Mouse (Mus musculus) cerebellum, adult 2 months (tissue): ENCODE measurements around the gene Hemgn. TPM values are rescaled to one million over a fixed set of nuclear protein-coding genes. Genes with fewer than 3 reads are reported as not detected.

Source experiments
- DNase-seq, 2 experiments: peaks; one replicate each; pipeline ENCODE4 v3.0.0; 2021
- H3K27ac ChIP-seq: fragments of 200-500 bp; 2 replicates; pipeline ENCODE4 v1.5.1; 2012; ENCODE audit warnings: low read length, control low read depth, inconsistent platforms; ENCODE audit not compliant: insufficient read depth
- H3K27me3 ChIP-seq: fragments of 200-500 bp; 2 replicates; pipeline ENCODE4 v1.6.1; 2012; ENCODE audit warnings: inconsistent platforms, mild to moderate bottlenecking, low read length, moderate library complexity; ENCODE audit not compliant: control insufficient read depth, insufficient read depth
- H3K4me1 ChIP-seq: fragments of 200-500 bp; 2 replicates; pipeline ENCODE4 v1.6.1; 2011; ENCODE audit warnings: low read length; ENCODE audit not compliant: control insufficient read depth, insufficient read depth
- H3K4me3 ChIP-seq: fragments of 200-500 bp; replicated peaks from 2 replicates; pipeline ENCODE3; 2011; ENCODE audit warnings: mild to moderate bottlenecking, low read depth, low read length, control low read depth; ENCODE audit not compliant: insufficient read depth
- CTCF ChIP-seq: fragments of 200-500 bp; IDR thresholded peaks from 2 replicates; pipeline ENCODE4 v1.5.1; 2011; ENCODE audit warnings: low read depth, mild to moderate bottlenecking, control low read depth, low read length, moderate library complexity, borderline replicate concordance; ENCODE audit not compliant: insufficient read depth
- POLR2A ChIP-seq: fragments of 200-500 bp; IDR thresholded peaks from 2 replicates; pipeline ENCODE4 v1.6.1; 2011; ENCODE audit warnings: low read length, control low read depth, borderline replicate concordance; ENCODE audit not compliant: insufficient read depth
- WGBS: fragments of 180-500 bp; shearing (Covaris S2); methylation state at CpG from one replicate; pipeline ENCODE4 v1.1.7; 2018; 5-methylcytosine and 5-hydroxymethylcytosine counted together
- polyA plus RNA-seq: library from polyadenylated mRNA; depleted of rRNA; stranded (reverse); fragments of >200 nt; gene quantifications from 2 replicates; pipeline ENCODE4 v1.2.3, GENCODE M21; 2012

Gene Hemgn
- polyA plus RNA-seq, 1 experiment = 0.16 TPM

DNA sequence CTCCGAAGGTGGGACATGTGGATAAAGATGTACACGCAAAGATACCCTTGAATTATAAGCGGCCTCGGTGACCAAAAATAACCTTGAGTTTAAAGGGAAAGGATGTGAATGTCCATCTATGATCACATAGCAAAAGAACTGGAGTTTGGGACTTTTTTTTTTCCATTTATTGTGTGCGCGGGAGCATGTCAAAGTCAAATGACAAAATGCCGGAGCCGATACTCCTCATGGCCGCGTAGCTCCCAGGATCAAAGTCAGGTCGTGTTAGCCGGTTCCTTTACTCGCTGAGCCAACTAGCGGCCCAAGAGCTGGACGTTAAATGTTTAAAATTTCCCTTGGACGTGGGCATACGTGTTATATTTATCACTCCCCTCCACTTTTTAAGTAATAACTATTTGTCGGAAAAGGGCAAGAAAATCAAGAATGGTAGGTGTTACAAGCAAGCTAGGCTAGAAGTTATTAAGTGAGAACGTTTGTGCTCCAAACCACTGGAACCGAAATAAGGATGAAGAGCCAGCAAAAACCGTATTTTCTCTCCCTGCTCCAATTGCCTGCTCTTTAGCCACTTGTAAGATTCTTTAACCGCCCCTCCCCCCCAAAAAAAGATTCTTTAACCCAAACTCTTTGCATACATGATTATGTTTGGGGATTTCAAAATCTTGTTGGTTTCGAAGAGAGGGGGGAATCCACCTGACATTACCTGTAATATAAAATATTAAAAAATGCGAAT, 23.5 kb downstream of the Hemgn start:
- TF ChIP-seq POLR2A = no peak
- no peak for TF ChIP-seq CTCF
- 3% methylated on average over 24 of the region's 24 CpGs for WGBS
- peak in 1 of 2 experiments; percentile 62 for DNase-seq
- H3K27me3 ChIP-seq = no peaks in the 10 kb centered on the region
- peak overlapping the region; percentile 84 for H3K27ac ChIP-seq
- no peaks in the 10 kb centered on the region for H3K4me1 ChIP-seq
- peak overlapping the region; percentile 86 for H3K4me3 ChIP-seq

- TF ChIP-seq POLR2A (peak; percentile 91), CTCF (no peak; the same call in 1 of the 2 replicates)
- Histone ChIP-seq H3K27me3 (no peaks in the 10 kb centered on the region), H3K4me1 (no peaks in the 10 kb centered on the region), H3K27ac (peak within 1 kb of the TSS; percentile 84), H3K4me3 (peak within 1 kb of the TSS; percentile 86)
- DNase-seq = peak; percentile 95 to 97
- WGBS = under 1% methylated on average over 56 of the region's 56 CpGs
These were observed 24.2 kb downstream of the Hemgn start, which contains the start of gene Trmo for GRCm38 (mm10) chr4:46389013-46389611. Gene Trmo (minus strand): TSS chr4:46389437.

DNA sequence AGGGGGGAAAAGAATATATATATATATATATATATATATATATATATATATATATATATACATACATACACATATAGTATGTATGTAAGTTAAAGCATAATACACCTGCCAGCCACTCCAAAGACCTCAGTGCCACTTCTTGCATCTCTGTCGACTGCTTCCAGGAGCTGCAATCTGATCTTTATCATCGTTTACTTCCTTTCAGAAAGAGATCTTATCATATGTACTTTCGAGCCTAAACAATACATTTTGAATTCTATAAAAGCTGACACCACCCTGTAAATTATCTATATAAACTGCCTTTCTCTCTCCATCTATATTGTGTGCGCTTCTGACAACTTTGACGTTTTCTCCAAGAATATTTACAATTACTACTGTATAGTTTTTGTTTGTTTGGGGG, 24.8 kb downstream of the Hemgn start:
- no peak for TF ChIP-seq POLR2A
- TF ChIP-seq CTCF = no peak
- Histone ChIP-seq H3K27ac (no peak overlapping the region), H3K27me3 (no peaks in the 10 kb centered on the region), H3K4me1 (no peaks in the 10 kb centered on the region), H3K4me3 (peak overlapping the region; percentile 86)
- DNase-seq = no peak
- 37% methylated on average over 5 of the region's 5 CpGs for WGBS

- H3K4me3 ChIP-seq = peak overlapping the region; percentile 46
- WGBS = 15% methylated on average over 22 of the region's 22 CpGs
- peak; percentile 88 to 90 for DNase-seq
- no peaks in the 10 kb centered on the region for H3K27me3 ChIP-seq
- TF ChIP-seq CTCF (peak; percentile 86), POLR2A (no peak)
- no peak overlapping the region for H3K27ac ChIP-seq
- H3K4me1 ChIP-seq = no peaks in the 10 kb centered on the region; the same call in 1 of the 2 replicates
These were observed 38.4 kb downstream of the Hemgn start for GRCm38 (mm10) chr4:46374869-46375368.

- no peaks in the 10 kb centered on the region for H3K27me3 ChIP-seq
- WGBS = 58% methylated on average over 6 of the region's 6 CpGs
- DNase-seq = peak; percentile 40
- TF ChIP-seq CTCF = peak; percentile 52
- TF ChIP-seq POLR2A = no peak
- no peak overlapping the region for H3K27ac ChIP-seq
- H3K4me3 ChIP-seq = no peak overlapping the region
- no peaks in the 10 kb centered on the region; the same call in 1 of the 2 replicates for H3K4me1 ChIP-seq
These were observed 38.9 kb downstream of the Hemgn start for GRCm38 (mm10) chr4:46374455-46374854.

DNA sequence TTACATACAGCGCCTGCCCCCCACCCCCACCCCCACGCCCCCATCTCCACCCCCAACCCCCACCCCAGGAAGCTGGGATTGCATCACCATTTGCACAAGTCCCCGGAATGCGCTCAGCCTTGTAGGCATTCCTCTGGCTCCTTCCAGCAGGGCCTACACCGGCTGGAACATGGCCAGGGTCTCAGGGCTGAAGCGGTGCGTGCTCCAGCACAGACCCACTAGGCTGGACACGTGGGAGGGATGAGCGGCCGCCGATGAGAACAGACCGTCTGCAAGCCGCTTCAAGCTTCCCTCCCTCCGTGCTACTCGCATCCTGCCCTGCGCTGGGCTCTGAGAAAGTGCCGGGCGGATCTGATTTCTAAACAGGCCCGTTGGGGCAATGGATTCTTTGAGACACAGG, 42.3 kb downstream of the Hemgn start:
- Histone ChIP-seq H3K4me1 (no peaks in the 10 kb centered on the region; the same call in 1 of the 2 replicates), H3K27me3 (no peaks in the 10 kb centered on the region), H3K4me3 (no peak overlapping the region), H3K27ac (no peak overlapping the region)
- peak; percentile 56 to 71 for DNase-seq
- 4% methylated on average over 19 of the region's 19 CpGs for WGBS
- no peak for TF ChIP-seq CTCF
- no peak for TF ChIP-seq POLR2A

DNA sequence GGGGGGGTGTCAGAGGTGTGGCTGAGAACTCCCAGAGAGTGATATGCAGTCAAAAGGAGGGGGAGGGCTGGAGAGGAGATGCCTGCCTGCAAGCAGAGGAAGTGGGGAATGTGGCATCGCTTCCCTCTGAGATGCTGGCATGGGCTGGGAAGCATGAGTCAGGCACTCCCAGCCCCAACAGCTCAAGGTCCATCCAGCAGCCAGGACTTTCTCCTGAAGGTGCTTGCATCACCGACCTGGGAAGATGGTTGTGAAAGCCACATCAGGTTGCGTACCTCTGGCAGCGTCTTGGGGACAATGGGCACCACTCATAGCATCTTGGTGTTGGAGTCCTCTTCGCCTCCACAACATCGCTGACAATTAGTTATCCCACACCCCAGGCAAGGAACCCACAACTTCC, 42.9 kb downstream of the Hemgn start:
- DNase-seq = peak in 1 of 2 experiments; percentile 38
- H3K27ac ChIP-seq = no peak overlapping the region
- H3K4me3 ChIP-seq = no peak overlapping the region
- TF ChIP-seq POLR2A (no peak), CTCF (no peak)
- H3K27me3 ChIP-seq = no peaks in the 10 kb centered on the region
- H3K4me1 ChIP-seq = no peaks in the 10 kb centered on the region; the same call in 1 of the 2 replicates
- WGBS = 57% methylated on average over 6 of the region's 6 CpGs
